Mouse (Mus musculus): ENCODE measurements around the gene Shkbp1. TPM values are rescaled to one million over a fixed set of nuclear protein-coding genes. Genes with fewer than 3 reads are reported as not detected.

The Shkbp1 gene
- total RNA-seq, 1 experiment from 2014 or later: 16.1 TPM

DNA sequence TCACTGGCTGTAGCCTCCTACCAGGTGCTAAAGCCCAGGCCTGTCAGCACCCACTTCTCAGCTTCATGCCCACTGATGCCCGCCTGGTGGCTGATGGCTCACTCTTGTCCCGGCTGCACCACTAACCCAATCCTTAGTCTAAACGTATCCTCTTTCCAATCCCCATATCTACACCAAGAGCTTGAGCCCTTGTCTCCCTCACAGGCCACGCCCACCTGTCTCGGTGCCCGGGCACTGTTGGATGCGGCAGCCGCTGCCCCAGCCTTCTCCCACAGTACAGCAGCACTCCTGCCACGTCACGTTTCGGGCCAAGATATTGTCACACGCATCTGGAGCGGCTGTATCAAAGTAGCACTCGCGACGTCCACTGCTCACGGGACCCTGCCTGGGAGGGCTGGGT, 45.5 kb downstream of the Shkbp1 start:
- peak; percentile 76 for DNase-seq

DNA sequence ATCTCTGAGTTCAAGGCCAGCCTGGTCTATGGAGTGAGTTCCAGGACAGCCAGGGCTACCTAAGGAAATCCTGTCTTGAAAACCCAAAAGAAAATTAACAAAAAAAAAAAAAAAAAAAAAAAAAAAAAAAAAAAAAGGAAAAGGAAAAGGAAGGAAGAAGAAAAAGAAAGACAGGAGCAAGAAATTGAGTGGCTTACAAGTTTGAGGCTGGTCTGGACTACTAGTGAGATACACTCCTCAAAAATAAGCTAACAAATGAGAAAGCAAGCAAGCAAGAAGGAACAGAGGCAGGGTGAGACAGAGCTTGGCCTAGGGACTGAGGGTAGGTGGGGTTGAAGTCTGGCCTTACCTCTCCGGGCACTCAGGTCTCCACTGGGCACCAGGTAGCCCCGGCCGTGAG, 46.0 kb downstream of the Shkbp1 start:
- no peak for DNase-seq

DNA sequence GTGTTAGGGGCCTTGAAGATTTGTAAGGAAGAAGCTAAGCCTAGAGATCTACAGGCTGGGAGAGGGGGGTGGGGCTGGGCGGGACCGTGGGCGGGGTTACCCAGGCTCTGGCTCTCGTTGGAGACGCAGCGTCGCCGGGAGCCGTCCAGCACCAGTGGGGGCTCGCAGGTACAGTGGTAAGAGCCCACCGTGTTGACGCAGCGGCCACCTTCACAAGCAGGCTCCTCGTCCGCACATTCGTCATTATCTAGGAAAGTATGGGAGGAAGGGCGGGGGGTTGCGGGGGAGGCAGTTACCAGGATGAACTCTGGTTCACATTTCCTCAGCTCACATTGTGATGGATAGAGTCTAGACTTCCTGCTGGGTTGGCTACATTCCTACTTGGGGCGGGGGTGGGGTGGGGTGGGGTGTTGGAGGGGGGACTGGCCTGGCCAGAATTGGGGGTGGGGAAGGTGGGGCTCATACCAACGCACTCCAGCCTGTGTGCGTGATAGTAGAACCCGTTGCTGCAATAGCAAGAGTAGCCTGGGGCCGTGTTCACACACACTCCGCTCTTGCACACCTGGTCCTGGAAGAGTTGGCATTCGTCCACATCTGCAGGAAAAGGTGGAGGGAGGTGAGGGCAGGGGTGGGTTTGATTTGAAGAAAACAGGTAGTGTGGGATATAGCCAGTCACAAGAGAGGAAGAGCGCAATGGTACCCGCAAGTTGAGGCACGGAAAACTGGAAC, 46.8 kb downstream of the Shkbp1 start:
- no peak for DNase-seq

DNA sequence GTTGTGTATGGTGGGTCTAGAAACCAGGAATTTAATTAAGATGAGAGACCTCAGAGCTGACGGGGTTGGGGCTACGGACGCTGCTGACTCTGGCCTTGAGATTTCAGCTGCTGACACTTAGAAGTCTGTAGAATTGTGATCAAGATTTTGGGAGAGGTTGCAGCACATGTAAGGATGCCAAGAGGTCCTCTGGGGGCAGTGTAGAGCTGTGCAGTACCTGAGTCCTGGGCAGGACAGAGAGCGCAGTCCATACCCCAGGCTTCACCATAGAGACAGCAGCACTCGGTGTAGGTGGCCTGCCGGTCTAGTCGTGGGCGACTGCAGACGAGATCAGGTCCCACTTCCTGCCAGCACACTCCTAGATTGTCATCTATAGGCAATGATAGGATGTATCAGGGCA, 48.3 kb downstream of the Shkbp1 start:
- DNase-seq: no peak

DNA sequence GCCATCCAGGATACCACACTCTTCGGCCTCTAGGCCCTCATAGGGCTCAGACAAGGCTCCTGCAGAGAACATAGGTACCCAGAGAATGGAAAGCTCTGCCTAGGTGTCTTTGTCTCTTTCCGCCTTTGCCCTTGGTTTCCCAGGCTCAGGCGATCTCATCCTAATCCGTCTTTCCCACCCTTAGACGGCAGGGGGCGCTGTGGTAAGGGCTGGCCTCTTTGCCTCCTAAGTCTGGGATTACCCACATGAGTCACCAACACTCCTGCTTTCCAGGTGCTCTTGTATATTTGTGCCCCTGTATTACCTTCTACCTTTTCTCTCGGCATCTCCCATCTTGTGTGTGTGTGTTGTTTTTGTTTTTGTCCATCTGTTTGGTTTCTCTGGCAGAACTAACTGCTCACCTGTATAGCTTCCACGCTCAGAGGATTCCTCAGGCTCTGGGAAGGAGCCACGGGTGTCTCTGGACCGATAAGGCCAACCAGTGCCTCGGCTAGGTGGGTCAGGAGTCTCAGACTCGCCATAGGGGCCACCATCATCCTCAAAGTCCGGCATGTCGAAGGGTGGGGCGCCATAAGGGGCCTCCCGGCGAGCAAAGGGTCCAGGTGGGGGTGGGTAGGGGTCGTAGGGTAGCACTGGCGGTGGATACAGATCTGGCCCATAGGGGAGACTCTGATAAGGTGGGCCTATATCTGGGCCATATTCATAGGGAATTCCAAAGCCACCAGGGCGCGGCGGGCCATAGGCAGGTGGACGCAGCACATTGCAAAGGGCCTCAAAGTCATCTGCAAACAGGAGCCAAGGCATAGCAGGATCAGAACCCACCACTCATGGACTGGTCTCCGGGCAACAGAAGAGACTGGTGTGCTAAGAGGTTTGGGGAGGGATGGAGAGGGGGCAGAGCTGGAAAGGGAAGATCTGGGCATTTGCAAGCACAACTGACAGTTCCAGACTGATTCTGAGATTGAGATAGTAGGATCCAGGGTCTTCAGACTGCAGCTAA, 49.4 kb downstream of the Shkbp1 start:
- DNase-seq: peak; percentile 70

DNA sequence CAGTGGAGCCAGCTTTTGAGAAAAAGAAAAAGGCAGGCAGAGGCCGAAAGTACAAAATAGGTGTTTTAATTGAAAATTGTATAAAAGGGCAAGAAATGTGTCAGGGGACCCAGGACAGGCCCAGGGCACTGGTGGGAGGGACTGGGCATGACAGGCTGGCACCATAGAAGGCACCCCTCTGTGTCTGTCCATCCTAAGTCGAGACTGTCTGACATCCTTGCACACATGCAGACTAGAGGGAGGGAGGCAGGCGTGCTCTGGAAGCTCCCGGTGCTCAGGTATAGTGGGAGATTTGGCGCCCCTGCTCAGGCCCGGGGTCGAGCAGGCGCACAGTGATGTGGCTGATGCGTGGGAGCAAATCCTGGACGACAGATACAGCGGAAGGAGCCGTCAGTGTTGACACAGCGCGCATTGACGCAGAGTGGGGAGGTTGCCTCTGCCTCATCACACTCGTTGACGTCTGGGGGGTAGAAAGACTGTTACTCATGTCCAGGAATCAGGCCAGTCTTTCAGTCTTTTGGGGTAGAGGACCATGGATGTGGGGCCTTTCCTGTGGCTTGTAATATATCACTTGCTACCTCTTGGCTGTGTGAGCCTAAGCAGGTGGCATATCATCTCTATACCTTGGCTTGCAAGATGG, 50.6 kb downstream of the Shkbp1 start:
- DNase-seq: no peak

DNA sequence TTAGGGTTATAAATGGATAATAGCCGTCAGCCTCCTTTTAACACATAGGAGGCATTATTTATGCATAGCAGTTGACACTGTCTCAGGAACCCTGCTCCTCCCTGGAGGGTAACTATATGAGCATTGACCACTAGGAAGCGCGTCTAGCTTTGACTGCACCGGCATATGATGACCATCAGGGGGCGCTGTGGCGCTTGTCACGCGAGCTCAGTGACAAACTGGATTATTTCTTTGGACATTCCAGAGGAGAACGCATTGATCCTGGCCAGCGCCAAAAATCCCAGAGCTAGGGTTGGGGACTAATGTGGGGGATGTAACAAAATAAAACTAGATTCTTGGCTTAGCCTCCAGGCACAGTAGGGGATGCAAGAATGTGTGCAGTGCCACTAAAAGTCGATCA, 53.6 kb downstream of the Shkbp1 start:
- DNase-seq: peak; percentile 87

DNA sequence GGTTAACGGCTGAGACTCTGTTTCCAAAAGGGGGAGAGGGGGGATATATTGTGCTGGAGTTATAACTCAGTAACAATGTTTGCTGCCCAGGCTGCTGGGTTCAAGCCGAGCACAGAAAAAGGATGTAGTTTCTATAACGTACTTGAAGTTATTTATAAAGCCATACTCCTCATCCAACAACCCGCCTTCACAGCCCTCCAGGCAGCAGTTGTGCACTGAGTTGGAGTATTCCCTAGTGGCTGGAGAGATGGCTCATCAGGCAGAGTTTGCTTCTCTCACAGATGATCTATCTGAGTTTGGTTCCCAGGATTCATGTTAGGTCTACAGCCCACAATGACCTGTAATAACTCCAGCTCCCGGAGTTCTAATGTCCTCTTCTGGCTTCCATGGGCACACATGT, 55.0 kb downstream of the Shkbp1 start:
- no peak for DNase-seq

DNA sequence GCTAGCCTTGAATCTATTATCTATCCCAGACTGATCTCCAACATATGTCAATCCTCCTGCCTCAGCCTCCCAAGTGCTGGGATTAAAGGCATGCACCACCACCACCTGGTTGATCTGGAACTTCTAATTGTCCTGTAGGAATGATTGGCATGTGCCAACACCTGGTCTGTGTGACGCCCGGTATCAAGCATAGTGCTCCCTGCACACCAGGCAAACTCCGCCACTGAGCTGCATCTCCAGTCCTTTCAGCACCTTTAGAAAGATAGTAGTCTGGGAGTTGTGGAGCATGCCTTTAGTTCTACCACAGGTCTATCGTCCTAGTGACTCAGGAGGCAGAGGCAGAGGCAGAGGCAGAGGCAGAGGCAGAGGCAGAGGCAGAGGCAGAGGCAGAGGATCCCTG, 55.5 kb downstream of the Shkbp1 start:
- no peak for DNase-seq

DNA sequence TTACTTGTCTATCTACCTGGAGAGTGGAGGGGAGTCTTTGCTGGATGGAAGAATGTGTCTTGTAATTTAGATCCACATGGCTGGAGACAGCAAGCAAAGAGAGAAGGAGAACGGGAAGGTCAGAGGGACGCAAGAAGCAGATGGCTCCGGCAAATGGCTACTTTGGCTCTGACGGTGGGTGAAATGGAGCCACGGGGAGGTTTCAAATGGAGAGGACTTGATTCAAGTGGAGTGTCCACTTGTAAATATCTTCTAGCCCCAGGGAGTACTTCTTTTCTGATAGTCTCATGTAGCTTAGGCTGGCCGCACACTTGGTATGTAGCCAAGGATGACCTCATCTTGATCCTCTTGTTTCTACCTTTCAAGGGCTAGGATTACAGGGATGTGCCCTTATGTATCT, 57.0 kb downstream of the Shkbp1 start:
- DNase-seq: no peak

DNA sequence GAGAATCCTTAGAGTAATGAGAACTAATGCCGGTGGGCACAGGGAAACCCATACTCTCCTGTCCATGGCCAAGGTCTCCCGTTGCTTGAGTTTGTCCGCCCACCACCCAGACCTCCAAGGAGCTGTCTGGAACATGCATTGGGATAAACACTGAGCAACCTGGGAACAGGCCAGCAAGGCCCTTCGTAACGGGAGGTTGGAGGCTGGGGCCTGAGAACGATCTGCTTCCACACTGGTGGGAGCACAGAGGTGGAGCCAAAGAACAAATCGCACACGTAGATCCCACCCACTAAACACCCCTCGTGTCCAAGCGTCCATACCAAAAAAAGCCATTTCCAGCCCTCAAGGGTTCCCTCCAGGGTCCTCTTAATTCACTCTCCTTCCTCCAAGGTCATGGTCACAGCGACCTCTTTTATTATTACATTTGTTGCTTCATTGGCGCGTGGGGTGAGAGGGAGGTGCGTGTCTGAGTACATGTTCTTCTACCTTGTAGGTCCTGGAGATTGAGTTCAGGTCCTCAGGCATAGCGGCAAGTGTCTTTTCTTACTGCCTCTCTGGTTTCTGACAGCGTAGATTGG, 57.7 kb downstream of the Shkbp1 start:
- DNase-seq: no peak

DNA sequence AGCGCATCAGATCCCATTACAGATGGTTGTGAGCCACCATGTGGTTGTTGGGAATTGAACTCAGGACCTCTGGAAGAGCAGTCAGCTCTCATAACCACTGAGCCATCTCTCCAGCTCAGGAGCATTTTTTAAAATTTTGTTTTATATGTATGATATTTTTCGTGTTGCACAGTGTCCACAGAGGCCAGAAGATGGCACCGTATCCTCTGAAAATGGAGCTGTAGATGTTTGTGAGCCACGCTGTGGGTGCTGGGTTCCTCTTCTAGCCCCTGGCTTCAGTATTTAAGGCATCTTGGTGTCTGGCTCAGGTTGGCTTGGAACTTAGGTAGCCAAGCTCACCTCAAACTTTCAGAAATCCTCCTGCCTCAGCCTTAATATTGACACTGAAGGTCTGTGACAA, 59.3 kb downstream of the Shkbp1 start:
- DNase-seq: no peak

DNA sequence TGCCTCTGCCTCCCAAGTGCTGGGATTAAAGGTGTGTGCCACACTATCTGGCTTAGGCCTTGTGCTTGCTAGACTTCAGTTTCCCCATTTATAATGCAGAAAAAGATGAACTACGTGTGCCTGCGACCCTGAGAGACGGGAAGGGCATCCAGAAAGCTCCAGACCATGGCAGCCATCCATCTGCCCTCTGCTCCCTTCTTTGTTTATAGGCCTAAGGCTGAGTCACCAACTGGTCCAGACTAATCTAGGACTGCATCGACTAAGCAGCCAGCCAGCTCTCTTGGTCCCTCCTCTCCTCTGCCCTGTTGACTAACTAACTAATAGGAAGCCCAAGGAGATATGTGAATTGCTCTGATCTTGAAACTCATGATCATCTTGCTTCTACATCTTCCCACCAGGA, 59.9 kb downstream of the Shkbp1 start:
- no peak for DNase-seq

Other genes starting within 250 kb of the Shkbp1 start
- gene Cyp2f2, start 236.1 kb downstream of the Shkbp1 start, total RNA-seq (2021): 733 and 877 TPM in 2 replicates
- not detected in 2 replicates for gene Cyp2t4, start 202.3 kb downstream of the Shkbp1 start, total RNA-seq (2021)
- gene Egln2, start 189.2 kb downstream of the Shkbp1 start, total RNA-seq (2021): 83.9 and 92.9 TPM in 2 replicates
- gene Rab4b, start 177.1 kb downstream of the Shkbp1 start, total RNA-seq (2021): 39.5 and 55.2 TPM in 2 replicates
- not detected in 2 replicates for gene Gm21983, start 174.9 kb downstream of the Shkbp1 start, total RNA-seq (2021)
- 0.89 TPM in 1 of 2 replicates, not detected in the other for gene Mia, start 174.9 kb downstream of the Shkbp1 start, total RNA-seq (2021)
- 22.9 and 23.0 TPM in 2 replicates for gene BC024978, start 160.2 kb downstream of the Shkbp1 start, total RNA-seq (2021)
- 88.3 and 90.9 TPM in 2 replicates for gene Snrpa, start 159.7 kb downstream of the Shkbp1 start, total RNA-seq (2021)
- gene Itpkc, start 127.4 kb downstream of the Shkbp1 start, total RNA-seq (2021): 8.6 and 9.6 TPM in 2 replicates
- gene Coq8b, start 123.0 kb downstream of the Shkbp1 start, total RNA-seq (2021): 44.2 and 44.8 TPM in 2 replicates
- 8.7 and 11.9 TPM in 2 replicates for gene Numbl, start 97.6 kb downstream of the Shkbp1 start, total RNA-seq (2021)
- 122 and 126 TPM in 2 replicates for gene Ltbp4, start 18.3 kb downstream of the Shkbp1 start, total RNA-seq (2021)
- gene Gm20479, start 1.4 kb upstream of the Shkbp1 start, total RNA-seq (2021): 1.8 TPM in 2 replicates
- 0.74 and 1.5 TPM in 2 replicates for gene Sptbn4, start 91.7 kb upstream of the Shkbp1 start, total RNA-seq (2021)
- 72.6 and 76.9 TPM in 2 replicates for gene Blvrb, start 92.0 kb upstream of the Shkbp1 start, total RNA-seq (2021)
- gene Sertad3, start 117.7 kb upstream of the Shkbp1 start, total RNA-seq (2021): 12.9 and 15.7 TPM in 2 replicates
- 24.5 and 26.3 TPM in 2 replicates for gene Sertad1, start 130.9 kb upstream of the Shkbp1 start, total RNA-seq (2021)
- 2.7 and 3.5 TPM in 2 replicates for gene Prx, start 143.3 kb upstream of the Shkbp1 start, total RNA-seq (2021)
- gene Hipk4, start 167.2 kb upstream of the Shkbp1 start, total RNA-seq (2021): 0.44 and 0.64 TPM in 2 replicates
- gene Pld3, start 197.2 kb upstream of the Shkbp1 start, total RNA-seq (2021): 87.2 and 100 TPM in 2 replicates
- gene 2310022A10Rik, start 197.2 kb upstream of the Shkbp1 start, total RNA-seq (2021): 13.6 and 14.4 TPM in 2 replicates
- gene Akt2, start 235.5 kb upstream of the Shkbp1 start, total RNA-seq (2021): 197 and 255 TPM in 2 replicates

All from adrenal gland, postnatal 14 days (tissue).